Mouse (Mus musculus) layer of hippocampus, postnatal 36 days (tissue): ENCODE results near the gene 4931414P19Rik. TPM values are rescaled to one million over a fixed set of nuclear protein-coding genes. Genes with fewer than 3 reads are reported as not detected.
"Not testable (repeated sequence)": the region's sequence is repeated elsewhere in the genome, so short reads cannot be mapped to it uniquely, and the experiment has no call there.

ENCODE experiments used
- DNase-seq, 2 experiments: peaks; one replicate each; pipeline ENCODE4 v3.0.0; 2022
- total RNA-seq, 2 experiments: library from RNA; stranded (reverse); gene quantifications; 2 replicates each; pipeline ENCODE4 v1.2.3; 2021

4931414P19Rik gene
- total RNA-seq, 2 experiments from 2014 or later, result 4.7 to 5.5 TPM

GRCm38 (mm10) chr14:54628103-54628502 lies 22.3 kb upstream of the 4931414P19Rik start:
- no peak for DNase-seq

- no peak for DNase-seq
Measured at GRCm38 (mm10) chr14:54624976-54625375, 19.2 kb upstream of the 4931414P19Rik start.

- no peak for DNase-seq
Measured at GRCm38 (mm10) chr14:54623334-54623733, 17.5 kb upstream of the 4931414P19Rik start.

- DNase-seq, result no peak
Measured at GRCm38 (mm10) chr14:54621133-54621532, 15.3 kb upstream of the 4931414P19Rik start, which contains the start of gene Psmb11. TSS of gene Psmb11 (plus strand) at chr14:54621433.

GRCm38 (mm10) chr14:54617897-54618365 lies 12.1 kb upstream of the 4931414P19Rik start, which contains the start of gene Psmb5:
TSS of gene Psmb5 (minus strand) at chr14:54618022.
- peak; percentile 87 to 88 for DNase-seq

- DNase-seq, result no peak
Measured at GRCm38 (mm10) chr14:54617152-54617896, 11.5 kb upstream of the 4931414P19Rik start.

- no peak for DNase-seq
Measured at GRCm38 (mm10) chr14:54616226-54616825, 10.5 kb upstream of the 4931414P19Rik start.

- not testable (repeated sequence) for DNase-seq
Measured at GRCm38 (mm10) chr14:54614130-54614529, 8.3 kb upstream of the 4931414P19Rik start.

GRCm38 (mm10) chr14:54610648-54611047 lies 4.9 kb upstream of the 4931414P19Rik start:
- peak; percentile 70 to 77 for DNase-seq

- no peak for DNase-seq
Measured at GRCm38 (mm10) chr14:54609962-54610361, 4.2 kb upstream of the 4931414P19Rik start.

GRCm38 (mm10) chr14:54609245-54609644 lies 3.5 kb upstream of the 4931414P19Rik start:
- DNase-seq, result no peak

GRCm38 (mm10) chr14:54607226-54607625 lies 1.4 kb upstream of the 4931414P19Rik start:
- no peak for DNase-seq

- no peak for DNase-seq
Measured at GRCm38 (mm10) chr14:54603686-54604085, 2.1 kb downstream of the 4931414P19Rik start.

- DNase-seq, result peak; percentile 92 to 96
Measured at GRCm38 (mm10) chr14:54603038-54603654, 2.6 kb downstream of the 4931414P19Rik start.

- no peak for DNase-seq
Measured at GRCm38 (mm10) chr14:54602613-54603012, 3.2 kb downstream of the 4931414P19Rik start.

GRCm38 (mm10) chr14:54601601-54602000 lies 4.2 kb downstream of the 4931414P19Rik start:
- DNase-seq, result no peak

GRCm38 (mm10) chr14:54597084-54597483 lies 8.7 kb downstream of the 4931414P19Rik start:
- DNase-seq, result no peak

- no peak for DNase-seq
Measured at GRCm38 (mm10) chr14:54594631-54595414, 11.0 kb downstream of the 4931414P19Rik start.

- DNase-seq, result no peak
Measured at GRCm38 (mm10) chr14:54594055-54594454, 11.7 kb downstream of the 4931414P19Rik start.

GRCm38 (mm10) chr14:54592319-54592934 lies 13.4 kb downstream of the 4931414P19Rik start:
- DNase-seq, result no peak

GRCm38 (mm10) chr14:54591056-54591455 lies 14.7 kb downstream of the 4931414P19Rik start:
- no peak for DNase-seq
